Mouse (Mus musculus) kidney, adult 2 months (tissue): ENCODE data around the gene Axin2.

Experiments used
- CTCF ChIP-seq: fragments of 200-500 bp; conservative IDR thresholded peaks from 2 replicates; pipeline ENCODE4 v1.5.1; 2011; ENCODE audit warnings: low read depth, mild to moderate bottlenecking, control low read depth, low read length, moderate library complexity, mixed read lengths; ENCODE audit not compliant: insufficient read depth, insufficient read length
- POLR2A ChIP-seq: fragments of 200-500 bp; IDR thresholded peaks from one replicate; pipeline ENCODE4 v1.6.1; 2011; ENCODE audit warnings: low read depth, low read length, control low read depth

GRCm38 (mm10) chr11:108876633-108877205 is 43.4 kb upstream of the Axin2 start:
- no peak for TF ChIP-seq CTCF
- TF ChIP-seq POLR2A: no peak
